Mouse (Mus musculus) C2C12 (cell line): ENCODE data around the gene Gm10135. TPM values are rescaled to one million over a fixed set of nuclear protein-coding genes. Genes with fewer than 3 reads are reported as not detected.
"Not testable (repeated sequence)": the region's sequence is repeated elsewhere in the genome, so short reads cannot be mapped to it uniquely, and the experiment has no call there.

Source experiments
- H3K27me3 ChIP-seq: one replicate; pipeline ENCODE4 v1.6.1; 2011; ENCODE audit not compliant: control insufficient read depth, insufficient read depth, insufficient read length
- H3K36me3 ChIP-seq: one replicate; pipeline ENCODE4 v1.6.1; 2011; ENCODE audit not compliant: control insufficient read depth, insufficient read depth
- H3K4me3 ChIP-seq: one replicate; pipeline ENCODE4 v1.5.1; 2011; ENCODE audit warnings: mild to moderate bottlenecking, control low read depth; ENCODE audit not compliant: poor library complexity, insufficient read depth, severe bottlenecking
- H3K79me2 ChIP-seq: one replicate; pipeline ENCODE4 v1.6.1; 2011; ENCODE audit not compliant: control insufficient read depth, insufficient read depth
- H3K79me3 ChIP-seq: one replicate; pipeline ENCODE4 v1.6.1; 2011; ENCODE audit warnings: low read depth, control low read depth
- H3ac ChIP-seq: one replicate; pipeline ENCODE3; 2011; ENCODE audit warnings: low read depth; ENCODE audit not compliant: control insufficient read depth, insufficient read length
- CEBPB ChIP-seq: IDR thresholded peaks from one replicate; pipeline ENCODE4 v1.6.1; 2011; ENCODE audit warnings: low read depth, mild to moderate bottlenecking, control low read depth, moderate library complexity
- CTCF ChIP-seq: IDR thresholded peaks from one replicate; pipeline ENCODE4 v1.5.1; 2011; ENCODE audit not compliant: control insufficient read depth, insufficient read depth, insufficient read length
- FOSL1 ChIP-seq: IDR thresholded peaks from one replicate; pipeline ENCODE4 v1.8.0; 2011; ENCODE audit warnings: mild to moderate bottlenecking, low read length; ENCODE audit not compliant: poor library complexity, insufficient read depth, severe bottlenecking
- MAX ChIP-seq: IDR thresholded peaks from one replicate; pipeline ENCODE4 v1.6.1; 2011; ENCODE audit warnings: mild to moderate bottlenecking, control low read depth
- MYOD1 ChIP-seq: IDR thresholded peaks from one replicate; pipeline ENCODE4 v1.6.1; 2011; ENCODE audit warnings: low read depth; ENCODE audit not compliant: control insufficient read depth, insufficient read length
- MYOG ChIP-seq: IDR thresholded peaks from one replicate; pipeline ENCODE4 v1.6.1; 2011; ENCODE audit not compliant: control insufficient read depth, insufficient read length; ENCODE audit errors: extremely low read depth
- USF1 ChIP-seq: IDR thresholded peaks from one replicate; pipeline ENCODE4 v1.6.1; 2011; ENCODE audit warnings: low read depth, mild to moderate bottlenecking, control low read depth, moderate library complexity
- polyA plus RNA-seq: library from polyadenylated mRNA; unstranded; fragments of >200 nt; fragmentation: generic; extraction: Trizol; gene quantifications from one replicate; pipeline ENCODE4 v1.2.1, GENCODE M21; 2012; ENCODE audit warnings: missing spikeins

Gm10135 gene
- polyA plus RNA-seq, 1 experiment = not detected

DNA sequence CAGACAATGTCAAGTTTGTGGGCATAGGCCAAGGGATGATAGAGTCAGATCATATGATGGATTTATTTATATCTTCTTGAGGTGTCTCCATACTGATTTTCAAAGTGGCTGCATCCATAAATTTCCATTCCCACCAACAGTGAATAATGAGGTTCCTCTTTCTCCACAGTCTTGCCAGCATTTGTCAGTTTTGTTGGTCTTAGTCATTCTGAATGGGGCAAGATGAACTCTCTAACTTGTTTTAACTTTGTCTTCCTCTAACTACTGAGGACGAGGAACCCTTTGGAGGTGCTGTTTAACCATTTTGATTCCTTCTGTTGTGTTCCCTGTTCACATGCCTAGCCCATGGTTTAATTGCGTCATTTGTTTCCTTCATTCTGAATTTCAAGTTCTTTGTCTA, 24.2 kb downstream of the Gm10135 start:
- H3K36me3 ChIP-seq = peaks cover 4% of the 10 kb centered on the region
- H3ac ChIP-seq = no peak overlapping the region
- no peak for TF ChIP-seq MYOG
- no peak for TF ChIP-seq MAX
- no peak for TF ChIP-seq CEBPB
- no peak for TF ChIP-seq CTCF
- TF ChIP-seq USF1 = no peak

DNA sequence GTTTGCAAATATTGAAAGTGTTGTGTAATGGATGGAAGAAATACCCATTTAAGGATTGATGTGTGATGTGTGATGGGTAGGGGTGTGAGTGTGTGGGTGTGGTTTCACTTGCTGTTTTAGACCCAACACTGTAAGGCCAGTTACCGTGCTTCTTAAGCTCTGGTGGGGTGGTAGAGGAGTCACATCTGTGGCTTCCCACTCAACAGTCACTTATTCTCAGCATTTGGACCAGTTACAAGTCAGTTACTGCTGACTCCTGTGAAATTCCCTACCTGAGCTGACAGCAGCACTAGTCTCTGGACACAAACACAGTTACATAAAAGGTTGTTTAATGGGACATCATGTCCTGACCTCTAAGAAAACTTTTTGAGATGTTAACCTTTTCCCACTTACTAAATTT, 26.4 kb downstream of the Gm10135 start:
- no peaks in the 10 kb centered on the region for H3K27me3 ChIP-seq
- H3K79me3 ChIP-seq = peaks cover 15% of the 10 kb centered on the region
- TF ChIP-seq MAX (no peak), CEBPB (no peak), MYOD1 (no peak), USF1 (no peak), MYOG (no peak), FOSL1 (no peak), CTCF (no peak)
- peaks cover 4% of the 10 kb centered on the region for H3K36me3 ChIP-seq
- H3K79me2 ChIP-seq = peaks cover 29% of the 10 kb centered on the region
- H3K4me3 ChIP-seq = no peak overlapping the region
- no peak overlapping the region for H3ac ChIP-seq

More for the DNA sequence above, 24.2 kb downstream of the Gm10135 start:
- H3K79me2 ChIP-seq = peaks cover 38% of the 10 kb centered on the region
- peaks cover 17% of the 10 kb centered on the region for H3K79me3 ChIP-seq
- no peaks in the 10 kb centered on the region for H3K27me3 ChIP-seq
- no peak overlapping the region for H3K4me3 ChIP-seq

DNA sequence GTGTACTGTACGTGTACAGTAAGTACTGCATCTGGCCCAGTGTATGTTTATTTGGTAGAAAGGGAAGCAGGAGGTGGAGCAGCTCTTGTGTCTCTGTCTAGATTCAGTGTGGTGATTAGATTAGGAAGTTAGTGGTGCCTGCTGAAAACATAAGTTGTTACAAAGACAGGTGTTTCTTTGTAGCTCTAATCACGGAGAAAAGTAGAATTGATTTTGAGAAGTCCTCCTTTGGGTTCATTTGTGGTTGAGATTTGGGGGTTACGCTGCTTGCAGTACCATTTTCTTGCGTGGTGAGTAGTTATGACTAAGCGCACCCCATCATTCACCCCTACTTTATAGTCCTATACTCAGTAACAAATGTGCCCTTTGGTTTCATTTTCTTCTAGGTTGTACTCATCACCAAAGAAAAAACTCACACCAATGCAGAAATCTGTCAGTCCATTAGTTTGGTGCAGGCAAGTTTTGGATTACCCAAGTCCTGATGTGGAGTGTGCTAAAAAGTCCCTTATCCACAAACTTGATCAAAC, 33.5 kb downstream of the Gm10135 start:
- H3K36me3 ChIP-seq = peaks cover 3% of the 10 kb centered on the region
- H3K27me3 ChIP-seq = no peaks in the 10 kb centered on the region
- no peak overlapping the region for H3K4me3 ChIP-seq
- peaks cover 41% of the 10 kb centered on the region for H3K79me2 ChIP-seq
- no peak overlapping the region for H3ac ChIP-seq
- TF ChIP-seq USF1 = no peak
- TF ChIP-seq CEBPB = no peak
- no peak for TF ChIP-seq MYOD1
- no peak for TF ChIP-seq FOSL1
- TF ChIP-seq MYOG = no peak
- no peak for TF ChIP-seq CTCF
- no peak for TF ChIP-seq MAX
- H3K79me3 ChIP-seq = peaks cover 14% of the 10 kb centered on the region

DNA sequence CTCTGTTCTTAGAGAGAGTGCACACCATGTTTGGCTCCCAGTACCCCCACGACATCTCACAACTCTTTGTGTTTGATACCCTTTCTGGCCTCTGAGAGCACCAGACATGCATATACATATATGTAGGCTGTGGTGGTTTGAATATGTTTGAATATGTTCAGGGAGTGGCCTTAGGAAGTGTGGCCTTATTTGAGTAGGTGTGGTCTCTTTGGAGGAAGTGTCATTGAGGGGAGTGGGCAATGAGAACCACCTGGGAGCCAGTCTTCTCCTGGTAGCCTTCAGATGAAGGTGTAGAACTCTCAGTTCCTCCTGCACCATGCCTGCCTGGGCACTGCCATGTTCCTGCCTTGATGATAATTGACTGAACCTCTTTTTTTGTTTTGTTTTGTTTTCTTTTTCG, 35.2 kb downstream of the Gm10135 start:
- peaks cover 3% of the 10 kb centered on the region for H3K36me3 ChIP-seq
- no peak for TF ChIP-seq CEBPB
- H3K4me3 ChIP-seq = no peak overlapping the region
- H3K27me3 ChIP-seq = no peaks in the 10 kb centered on the region
- H3ac ChIP-seq = no peak overlapping the region
- H3K79me3 ChIP-seq = peaks cover 14% of the 10 kb centered on the region
- H3K79me2 ChIP-seq = peaks cover 41% of the 10 kb centered on the region

DNA sequence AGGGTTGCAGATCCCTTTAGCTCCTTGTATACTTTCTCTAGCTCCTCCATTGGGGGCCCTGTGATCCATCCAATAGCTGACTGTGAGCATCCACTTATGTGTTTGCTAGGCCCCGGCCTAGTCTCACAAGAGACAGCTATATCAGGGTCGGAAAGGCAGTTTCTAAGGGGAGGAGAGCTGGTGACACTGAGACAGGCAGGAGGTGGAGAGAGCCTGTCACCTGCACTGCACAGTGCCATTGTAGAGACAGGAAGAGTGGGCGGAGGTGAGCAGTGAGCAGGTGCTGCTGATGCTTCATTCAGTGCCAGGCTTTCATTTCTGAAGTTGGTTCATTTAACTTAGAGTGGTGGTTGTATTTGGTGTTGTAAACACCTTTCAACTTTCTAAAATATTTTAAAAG, 36.1 kb downstream of the Gm10135 start:
- H3K79me3 ChIP-seq = peaks cover 14% of the 10 kb centered on the region
- not testable (repeated sequence) for H3ac ChIP-seq, H3K27me3 ChIP-seq, H3K4me3 ChIP-seq, H3K36me3 ChIP-seq
- peaks cover 46% of the 10 kb centered on the region for H3K79me2 ChIP-seq

DNA sequence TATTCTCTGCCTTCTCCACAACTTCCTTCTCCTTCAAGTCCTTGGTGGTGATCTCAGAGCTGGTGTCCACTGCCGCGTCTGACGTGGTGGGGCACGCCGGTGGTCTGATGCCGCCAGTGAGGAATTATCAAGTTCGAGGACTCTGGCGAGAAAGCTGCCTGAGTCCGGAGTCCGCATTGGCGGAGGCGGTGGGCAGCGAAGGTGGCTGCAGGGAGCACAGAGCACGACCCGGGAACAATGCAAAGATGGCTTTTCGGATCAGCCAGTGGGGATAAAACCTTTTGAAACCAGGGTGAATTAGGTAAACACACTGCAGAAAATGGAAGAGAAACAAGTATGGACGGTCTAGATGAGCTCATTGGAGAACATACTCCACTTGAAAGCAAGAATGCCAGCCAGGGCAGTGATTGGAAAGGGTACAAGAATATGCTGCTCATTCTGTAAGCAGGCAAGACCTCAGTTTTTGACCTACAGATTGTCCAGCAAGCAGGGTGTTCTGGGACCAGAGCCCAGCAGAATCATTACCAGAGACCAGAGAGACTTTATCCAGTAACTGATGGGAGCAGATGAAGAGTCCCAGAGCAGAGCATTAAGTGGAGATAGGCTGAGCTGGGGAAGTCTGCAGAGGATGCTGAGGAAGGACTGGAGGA, 41.4 kb downstream of the Gm10135 start:
- Histone ChIP-seq H3K79me2 (peaks cover 63% of the 10 kb centered on the region), H3K79me3 (peaks cover 40% of the 10 kb centered on the region), H3ac (no peak overlapping the region), H3K4me3 (no peak overlapping the region), H3K27me3 (no peaks in the 10 kb centered on the region), H3K36me3 (no peaks in the 10 kb centered on the region)
- TF ChIP-seq CEBPB = no peak
- no peak for TF ChIP-seq USF1
- TF ChIP-seq MYOD1 = no peak
- no peak for TF ChIP-seq MAX
- TF ChIP-seq MYOG = no peak
- no peak for TF ChIP-seq CTCF
- TF ChIP-seq FOSL1 = no peak
